In genomic region chr1:75441471-75441996, GRCm38 (mm10) we compare ENCODE assay signal across 15 mouse cellular contexts. TPM values are rescaled to one million over a fixed set of nuclear protein-coding genes. Genes with fewer than 3 reads are reported as not detected.
"Had no signal": no experiment of that assay in that cellular context is flagged by ENCODE, and none has a peak within 500 bp of the region (broad histone marks: within the 10 kb centered on the region; RNA-seq: fewer than 3 reads in every experiment).

No protein-coding gene starts in this region.

- H3K9me3 ChIP-seq: limb, embryonic 10.5 days; liver, embryonic 15.5 days had no signal

- ATAC-seq: lung, postnatal 0 days had no signal

- H3K9ac ChIP-seq: liver, embryonic 15.5 days had no signal

- DNase-seq: kidney, adult 18-20 months; kidney, postnatal 10 days; lung, adult 2 months; lung, postnatal 36 days; right cerebral cortex, postnatal 4 days; spleen, adult 18-20 months; thymus, adult 2 months; thymus, postnatal 25 days had no signal

- H3K4me3 ChIP-seq: limb, embryonic 10.5 days; liver, embryonic 15.5 days had no signal

- H3K27ac ChIP-seq: limb, embryonic 10.5 days; liver, embryonic 15.5 days had no signal

- H3K4me2 ChIP-seq: liver, embryonic 11.5 days; liver, embryonic 15.5 days had no signal

RNA-seq across cellular contexts. Expression of gene Asic4, which starts 8.7 kb away (rescaled TPM):
- total RNA-seq: megakaryocyte progenitor cell, adult 5-6 weeks; monocyte, adult 5-6 weeks; neutrophil, adult 5-6 weeks had no signal
- polyA plus RNA-seq: lung, adult 2 months; lung, postnatal 0 days had no signal

RNA-seq across cellular contexts. Expression of gene Tmem198, which starts 37.8 kb away (rescaled TPM):
- total RNA-seq: megakaryocyte progenitor cell, adult 5-6 weeks had no signal
